Comparison of ENCODE assay signal across 9 mouse cellular contexts in the genomic region with DNA sequence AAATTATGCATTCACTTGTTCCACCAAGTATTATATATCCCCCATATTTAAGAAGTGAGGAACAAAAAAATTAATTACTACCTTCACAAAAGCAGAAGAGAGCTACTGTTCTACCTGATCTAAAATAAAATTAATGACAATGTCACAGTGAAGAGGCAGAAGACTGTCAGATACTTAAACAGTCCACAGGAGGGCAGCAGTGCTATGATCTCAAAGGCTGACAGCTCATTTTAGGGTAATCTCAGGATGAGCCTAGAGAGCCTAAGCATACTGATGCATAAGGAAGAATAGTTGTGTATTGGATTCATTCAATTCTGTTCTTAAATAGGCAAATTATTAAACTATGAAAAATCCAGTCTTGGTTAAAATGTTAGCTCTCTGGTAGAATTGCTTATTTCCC. TPM values are rescaled to one million over a fixed set of nuclear protein-coding genes. Genes with fewer than 3 reads are reported as not detected.
A peak's percentile ranks its signal among the peaks of the same experiment; 100 is the strongest.
DNase-seq lines count a peak whose midpoint lies in the region; ATAC-seq lines count a peak whose summit lies in the region.
"Had no signal": no experiment of that assay in that cellular context is flagged by ENCODE, and none has a peak within 500 bp of the region (broad histone marks: within the 10 kb centered on the region; RNA-seq: fewer than 3 reads in every experiment).

No protein-coding gene starts in this region.

- H3K36me3 ChIP-seq in liver, embryonic 16.5 days (ENCODE audit: control insufficient read depth, insufficient read depth), result no peaks in the 10 kb centered on the region

- H3K4me1 ChIP-seq in liver, embryonic 16.5 days (ENCODE audit: control insufficient read depth, low read depth, low read length), result no peaks in the 10 kb centered on the region

- no peaks in the 10 kb centered on the region for H3K27me3 ChIP-seq in liver, embryonic 16.5 days (ENCODE audit: control insufficient read depth, insufficient read depth, low read depth, low read length)

- peak; percentile 39 to 57 for DNase-seq in layer of hippocampus, postnatal 10 days (ENCODE audit: low spot score in 2 of 2)
- no peak for DNase-seq in layer of hippocampus, postnatal 36 days
- peak; percentile 60 for DNase-seq in MEL-GATA-1-ER (ENCODE audit: extremely low read depth, low read depth)
- peak; percentile 62 for DNase-seq in cerebellum, adult 9-10 months
- DNase-seq in retina, postnatal 7 days (ENCODE audit: low read depth, low spot score), result peak; percentile 53
- DNase-seq in urinary bladder, adult 18-20 months (ENCODE audit: low spot score in 2 of 2), result no peak

- no peak overlapping the region for H3K4me2 ChIP-seq in liver, embryonic 16.5 days (ENCODE audit: low read depth, low read length)

- peak; percentile 87 to 92 for ATAC-seq in hematopoietic stem cell, adult 5-6 weeks (replicated peaks in 1 of 2; ENCODE audit: insufficient read depth in 1 of 2, low FRiP score in 2 of 2, low TSS enrichment in 1 of 2, low read depth in 1 of 2, poor library complexity in 2 of 2, severe bottlenecking in 2 of 2)
- ATAC-seq in liver, embryonic 16.5 days (ENCODE audit: low read depth), result peak; percentile 64

- no peak overlapping the region for H3K9ac ChIP-seq in liver, embryonic 16.5 days (ENCODE audit: low read depth, low read length)

- no peak overlapping the region for H3K4me3 ChIP-seq in liver, embryonic 16.5 days (ENCODE audit: low read depth, low read length)
- H3K4me3 ChIP-seq: erythroblast, embryonic 14.5 days had no signal

- H3K27ac ChIP-seq in liver, embryonic 16.5 days (ENCODE audit: low read length), result no peak overlapping the region

- no peaks in the 10 kb centered on the region for H3K9me3 ChIP-seq in liver, embryonic 16.5 days (replicated peaks; ENCODE audit: control insufficient read depth, low read length)

RNA-seq across cellular contexts. Expression of a gene that starts 51.6 kb away (rescaled TPM):
- total RNA-seq in layer of hippocampus, postnatal 10 days (2021), result 1 to 10 TPM; 4.2 to 5.7 TPM
- 1 to 10 TPM; 3.9 to 4.9 TPM for total RNA-seq in layer of hippocampus, postnatal 36 days (2021)
- total RNA-seq in hematopoietic stem cell, adult 5-6 weeks (2017), result 1.2 and 3.0 TPM in 2 replicates
- polyA plus RNA-seq in liver, embryonic 16.5 days (2015; fragmentation: Nextera tagmentation; extraction: Ambion mirVana), result 0.50 and 0.72 TPM in 2 replicates

Comparison
In these comparisons a context has a peak if more than half of its experiments do, and no peak if none do; other contexts are left out.
1. DNase-seq: peak in layer of hippocampus, postnatal 10 days (2 of 2), MEL-GATA-1-ER (single experiment), cerebellum, adult 9-10 months (single experiment) and retina, postnatal 7 days (single experiment); none in layer of hippocampus, postnatal 36 days (0 of 2) and urinary bladder, adult 18-20 months (0 of 2).